Mouse (Mus musculus): ENCODE measurements around the gene Mrto4.

- TF ChIP-seq CTCF (IDR thresholded peaks at IDR 0.05; ENCODE audit: control insufficient read depth, insufficient read depth, insufficient read length) = no peak
- no peak for TF ChIP-seq MYOD1 (IDR thresholded peaks at IDR 0.05; ENCODE audit: control insufficient read depth, insufficient read length, low read depth)
- TF ChIP-seq USF1 (IDR thresholded peaks at IDR 0.05; ENCODE audit: low read depth) = no peak
- TF ChIP-seq CEBPB (IDR thresholded peaks at IDR 0.05; ENCODE audit: low read depth) = peak; percentile 66
- no peak for TF ChIP-seq MAX (IDR thresholded peaks at IDR 0.05)
- TF ChIP-seq MYOG (IDR thresholded peaks at IDR 0.05; ENCODE audit: control insufficient read depth, extremely low read depth, insufficient read length) = no peak
Observed at GRCm38 (mm10) chr4:139380207-139380748, 27.9 kb upstream of the Mrto4 start.
